In genomic region chr19:5750951-5751350, GRCm38 (mm10) we compare ENCODE assay signal across 16 mouse cellular contexts. TPM values are rescaled to one million over a fixed set of nuclear protein-coding genes. Genes with fewer than 3 reads are reported as not detected.
DNase-seq lines count a peak whose midpoint lies in the region; ATAC-seq lines count a peak whose summit lies in the region.
"Had no signal": no experiment of that assay in that cellular context is flagged by ENCODE, and none has a peak within 500 bp of the region (broad histone marks: within the 10 kb centered on the region; RNA-seq: fewer than 3 reads in every experiment).

No protein-coding gene starts in this region.

- H3K4me1 ChIP-seq in heart, embryonic 10.5 days, result peaks cover 30% of the 10 kb centered on the region
- peaks cover 16% of the 10 kb centered on the region for H3K4me1 ChIP-seq in midbrain, embryonic 11.5 days (ENCODE audit: control insufficient read depth, insufficient read depth, low read length)
- H3K4me1 ChIP-seq in midbrain, embryonic 15.5 days, result peaks cover 21% of the 10 kb centered on the region
- peaks cover 24% of the 10 kb centered on the region for H3K4me1 ChIP-seq in limb, embryonic 12.5 days (replicated peaks)

- WGBS in heart, embryonic 10.5 days, result 8% methylated on average over 22 of the region's 22 CpGs
- WGBS in midbrain, embryonic 11.5 days, result 5% methylated on average over 22 of the region's 22 CpGs
- 7% methylated on average over 22 of the region's 22 CpGs for WGBS in midbrain, embryonic 15.5 days
- 4% methylated on average over 22 of the region's 22 CpGs for WGBS in limb, embryonic 12.5 days

- no peaks in the 10 kb centered on the region for H3K36me3 ChIP-seq in heart, embryonic 10.5 days
- H3K36me3 ChIP-seq in midbrain, embryonic 11.5 days (ENCODE audit: control insufficient read depth, insufficient read depth, low read length), result no peaks in the 10 kb centered on the region
- no peaks in the 10 kb centered on the region for H3K36me3 ChIP-seq in midbrain, embryonic 15.5 days (replicated peaks)
- H3K36me3 ChIP-seq in limb, embryonic 12.5 days, result peaks cover 19% of the 10 kb centered on the region; the same call in 1 of the 2 replicates

- DNase-seq in heart, embryonic 10.5 days (ENCODE audit: low spot score), result no peak
- no peak for DNase-seq in heart, postnatal 36 days
- DNase-seq in midbrain, embryonic 11.5 days (ENCODE audit: low spot score, missing footprints), result peak; percentile 88
- no peak for DNase-seq in gastrocnemius, postnatal 25 days
- no peak for DNase-seq in urinary bladder, adult 18-20 months (ENCODE audit: low spot score in 2 of 2)
- DNase-seq: heart, adult 11 months; spleen, adult 18-20 months had no signal

- no peak overlapping the region for H3K27ac ChIP-seq in heart, embryonic 10.5 days
- no peak overlapping the region for H3K27ac ChIP-seq in midbrain, embryonic 11.5 days (ENCODE audit: low read depth, low read length)
- H3K27ac ChIP-seq in midbrain, embryonic 15.5 days, result no peak overlapping the region
- H3K27ac ChIP-seq in limb, embryonic 12.5 days, result no peak overlapping the region
- H3K27ac ChIP-seq: limb, embryonic 15.5 days had no signal

- ATAC-seq in midbrain, embryonic 11.5 days (ENCODE audit: low FRiP score), result no peak
- no peak for ATAC-seq in midbrain, embryonic 15.5 days (replicated peaks)
- no peak for ATAC-seq in limb, embryonic 12.5 days (ENCODE audit: insufficient number of reproducible peaks, insufficient read depth, low FRiP score, low TSS enrichment, low read depth)
- ATAC-seq: activated CD4-positive, CD25-positive, alpha-beta regulatory T cell, adult 4 months had no signal

- H3K4me2 ChIP-seq in midbrain, embryonic 11.5 days, result no peak overlapping the region
- no peak overlapping the region for H3K4me2 ChIP-seq in midbrain, embryonic 15.5 days
- peak overlapping the region; percentile 39 for H3K4me2 ChIP-seq in limb, embryonic 12.5 days
- H3K4me2 ChIP-seq: limb, embryonic 15.5 days had no signal

- peak overlapping the region; percentile 31; the same call in 1 of the 2 replicates for H3K4me3 ChIP-seq in heart, embryonic 10.5 days
- H3K4me3 ChIP-seq in midbrain, embryonic 11.5 days (ENCODE audit: low read depth, low read length), result no peak overlapping the region
- H3K4me3 ChIP-seq in midbrain, embryonic 15.5 days, result no peak overlapping the region
- H3K4me3 ChIP-seq in limb, embryonic 12.5 days (replicated peaks), result no peak overlapping the region; the same call in 1 of the 2 replicates
- H3K4me3 ChIP-seq: erythroblast, embryonic 14.5 days had no signal

- peaks cover 98% of the 10 kb centered on the region for H3K27me3 ChIP-seq in heart, embryonic 10.5 days (ENCODE audit: insufficient read depth, poor library complexity, severe bottlenecking)
- peaks cover 30% of the 10 kb centered on the region for H3K27me3 ChIP-seq in midbrain, embryonic 11.5 days (ENCODE audit: control insufficient read depth, insufficient read depth, low read length)
- H3K27me3 ChIP-seq in midbrain, embryonic 15.5 days (replicated peaks), result peaks cover 51% of the 10 kb centered on the region
- H3K27me3 ChIP-seq in limb, embryonic 12.5 days, result peaks cover 94% of the 10 kb centered on the region

- intact Hi-C loops in heart, postnatal 36 days (cut with DNase I), result no loop called here

- H3K9me3 ChIP-seq in heart, embryonic 10.5 days, result no peaks in the 10 kb centered on the region
- H3K9me3 ChIP-seq in midbrain, embryonic 11.5 days (ENCODE audit: control insufficient read depth, low read length), result no peaks in the 10 kb centered on the region
- H3K9me3 ChIP-seq in midbrain, embryonic 15.5 days, result no peaks in the 10 kb centered on the region
- no peaks in the 10 kb centered on the region for H3K9me3 ChIP-seq in limb, embryonic 12.5 days
- H3K9me3 ChIP-seq: limb, embryonic 15.5 days had no signal

- no peak overlapping the region for H3K9ac ChIP-seq in midbrain, embryonic 11.5 days (ENCODE audit: low read length)
- no peak overlapping the region for H3K9ac ChIP-seq in midbrain, embryonic 15.5 days
- H3K9ac ChIP-seq in limb, embryonic 12.5 days (replicated peaks), result no peak overlapping the region
- H3K9ac ChIP-seq: limb, embryonic 15.5 days; lung, embryonic 14.5 days had no signal

RNA-seq across cellular contexts. Expression of gene Ltbp3, which starts 10.2 kb away (rescaled TPM):
- polyA plus RNA-seq in heart, embryonic 10.5 days (2016; fragmentation: Nextera tagmentation; extraction: Ambion mirVana), result 4.2 and 4.3 TPM in 2 replicates
- 10 to 100 TPM; 36.5 to 42.2 TPM for total RNA-seq in heart, postnatal 36 days (2021)
- 4.8 and 6.0 TPM in 2 replicates for polyA plus RNA-seq in midbrain, embryonic 11.5 days (2014; fragmentation: Nextera tagmentation; extraction: Ambion mirVana)
- polyA plus RNA-seq in midbrain, embryonic 15.5 days (2015; fragmentation: Nextera tagmentation; extraction: Ambion mirVana), result 8.2 and 12.6 TPM in 2 replicates
- 17.0 and 30.3 TPM in 2 replicates for polyA plus RNA-seq in limb, embryonic 12.5 days (2016; fragmentation: Nextera tagmentation; extraction: Ambion mirVana)
- total RNA-seq in gastrocnemius, postnatal 25 days (2021), result 10 to 100 TPM; 45.7 to 49.6 TPM
- polyA plus RNA-seq: activated CD4-positive, CD25-positive, alpha-beta regulatory T cell, adult 4 months had no signal

RNA-seq across cellular contexts. Expression of gene Scyl1, which starts 20.3 kb away (rescaled TPM):
- 74.4 and 75.2 TPM in 2 replicates for polyA plus RNA-seq in heart, embryonic 10.5 days (2016; fragmentation: Nextera tagmentation; extraction: Ambion mirVana)
- 10 to 100 TPM; 69.0 to 72.9 TPM for total RNA-seq in heart, postnatal 36 days (2021)
- 48.2 and 58.6 TPM in 2 replicates for polyA plus RNA-seq in midbrain, embryonic 11.5 days (2014; fragmentation: Nextera tagmentation; extraction: Ambion mirVana)
- 87.6 and 94.7 TPM in 2 replicates for polyA plus RNA-seq in midbrain, embryonic 15.5 days (2015; fragmentation: Nextera tagmentation; extraction: Ambion mirVana)
- 74.9 and 78.0 TPM in 2 replicates for polyA plus RNA-seq in limb, embryonic 12.5 days (2016; fragmentation: Nextera tagmentation; extraction: Ambion mirVana)
- total RNA-seq in gastrocnemius, postnatal 25 days (2021), result 10 to 100 TPM; 62.2 to 62.8 TPM

RNA-seq across cellular contexts. Expression of gene Fam89b, which starts 21.5 kb away (rescaled TPM):
- polyA plus RNA-seq in heart, embryonic 10.5 days (2016; fragmentation: Nextera tagmentation; extraction: Ambion mirVana), result 75.9 and 88.9 TPM in 2 replicates
- 10 to 100 TPM; 29.3 to 32.6 TPM for total RNA-seq in heart, postnatal 36 days (2021)
- 157 and 158 TPM in 2 replicates for polyA plus RNA-seq in midbrain, embryonic 11.5 days (2014; fragmentation: Nextera tagmentation; extraction: Ambion mirVana)
- polyA plus RNA-seq in midbrain, embryonic 15.5 days (2015; fragmentation: Nextera tagmentation; extraction: Ambion mirVana), result 158 and 165 TPM in 2 replicates
- polyA plus RNA-seq in limb, embryonic 12.5 days (2016; fragmentation: Nextera tagmentation; extraction: Ambion mirVana), result 140 and 143 TPM in 2 replicates
- total RNA-seq in gastrocnemius, postnatal 25 days (2021), result 10 to 100 TPM; 24.7 to 24.9 TPM

RNA-seq across cellular contexts. Expression of gene Ehbp1l1, which starts 24.8 kb away (rescaled TPM):
- polyA plus RNA-seq in heart, embryonic 10.5 days (2016; fragmentation: Nextera tagmentation; extraction: Ambion mirVana), result 69.0 and 130 TPM in 2 replicates
- total RNA-seq in heart, postnatal 36 days (2021), result 100 to 1,000 TPM; 135 to 136 TPM
- 5.3 and 5.4 TPM in 2 replicates for polyA plus RNA-seq in midbrain, embryonic 11.5 days (2014; fragmentation: Nextera tagmentation; extraction: Ambion mirVana)
- polyA plus RNA-seq in midbrain, embryonic 15.5 days (2015; fragmentation: Nextera tagmentation; extraction: Ambion mirVana), result 23.7 and 25.5 TPM in 2 replicates
- 15.9 and 16.5 TPM in 2 replicates for polyA plus RNA-seq in limb, embryonic 12.5 days (2016; fragmentation: Nextera tagmentation; extraction: Ambion mirVana)
- total RNA-seq in gastrocnemius, postnatal 25 days (2021), result 100 to 1,000 TPM; 241 to 266 TPM

RNA-seq across cellular contexts. Expression of gene Kcnk7, which starts 46.8 kb away (rescaled TPM):
- 0.15 TPM in 1 of 2 replicates, not detected in the other for polyA plus RNA-seq in heart, embryonic 10.5 days (2016; fragmentation: Nextera tagmentation; extraction: Ambion mirVana)
- total RNA-seq in heart, postnatal 36 days (2021), result not detected
- not detected in 2 replicates for polyA plus RNA-seq in midbrain, embryonic 11.5 days (2014; fragmentation: Nextera tagmentation; extraction: Ambion mirVana)
- polyA plus RNA-seq in midbrain, embryonic 15.5 days (2015; fragmentation: Nextera tagmentation; extraction: Ambion mirVana), result 0.19 and 0.28 TPM in 2 replicates
- 0.40 TPM in 1 of 2 replicates, not detected in the other for polyA plus RNA-seq in limb, embryonic 12.5 days (2016; fragmentation: Nextera tagmentation; extraction: Ambion mirVana)
- not detected for total RNA-seq in gastrocnemius, postnatal 25 days (2021)
- total RNA-seq: adrenal gland, postnatal 4 days; common myeloid progenitor, adult 5-6 weeks; layer of hippocampus, postnatal 25 days had no signal
